ENCODE assay signal across 8 mouse cellular contexts in the genomic region with DNA sequence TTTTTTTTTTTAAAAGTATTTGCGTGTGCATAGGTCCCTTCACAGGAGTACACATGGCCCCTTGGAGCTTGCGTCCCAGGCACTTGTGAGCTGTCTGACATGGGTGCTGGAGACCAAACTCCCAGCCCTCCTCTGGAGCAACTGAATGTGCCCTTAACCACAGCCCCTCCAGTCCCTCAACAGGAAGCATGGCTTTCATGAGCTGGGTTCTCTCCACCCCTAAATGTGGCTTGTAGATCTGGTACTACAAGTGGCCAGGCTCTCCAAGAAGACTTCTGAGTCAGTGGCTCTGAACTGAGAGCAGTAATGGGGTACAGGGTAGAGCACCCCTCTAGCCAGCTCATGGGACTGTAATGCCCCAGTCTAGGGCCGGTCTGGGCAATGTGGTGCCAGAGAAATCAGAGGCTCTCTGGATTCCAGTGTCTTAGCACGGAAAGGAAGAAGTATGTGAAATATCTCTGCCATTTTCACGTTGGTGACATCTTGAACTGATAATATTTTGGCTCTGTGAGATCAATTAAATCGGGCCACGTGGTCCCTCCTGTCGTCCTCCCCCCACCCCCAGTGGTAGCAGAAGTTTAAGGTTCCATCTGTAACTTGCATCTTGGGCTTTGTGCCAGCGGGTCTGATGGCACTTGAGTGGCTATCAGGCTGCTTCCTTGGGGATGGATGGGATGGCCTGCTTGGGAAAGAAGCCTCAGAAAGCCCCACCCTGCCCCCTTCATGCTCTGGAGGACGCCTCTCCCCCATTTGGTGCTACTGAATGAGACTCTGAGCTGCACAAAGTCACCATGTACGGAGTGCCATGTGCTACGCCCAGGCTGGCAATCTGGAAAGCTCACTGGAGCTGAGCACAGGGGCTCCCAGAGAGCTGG.
DNase-seq lines count a peak whose midpoint lies in the region; ATAC-seq and TF ChIP-seq lines count a peak whose summit lies in the region.

No protein-coding gene starts in this region.

- no peak overlapping the region for H3K4me3 ChIP-seq in lung, embryonic 15.5 days
- no peak overlapping the region for H3K4me3 ChIP-seq in lung, adult 2 months (replicated peaks; ENCODE audit: extremely low read depth, low read depth, low read length)
- no peak overlapping the region for H3K4me3 ChIP-seq in embryonic facial prominence, embryonic 15.5 days (replicated peaks)
- no peak overlapping the region for H3K4me3 ChIP-seq in intestine, postnatal 0 days (ENCODE audit: low read depth, low read length)

- no peak for ATAC-seq in lung, embryonic 15.5 days (ENCODE audit: borderline replicate concordance, extremely low read depth, low FRiP score, low TSS enrichment)
- ATAC-seq in embryonic facial prominence, embryonic 15.5 days (ENCODE audit: insufficient number of reproducible peaks, low FRiP score, low TSS enrichment, low read depth): no peak
- ATAC-seq in intestine, postnatal 0 days: no peak
- ATAC-seq in frontal cortex, adult (ENCODE audit: low TSS enrichment): no peak
- ATAC-seq in megakaryocyte progenitor cell, adult 5-6 weeks (replicated peaks; ENCODE audit: poor library complexity): no peak

- 49% methylated on average over 12 of the region's 12 CpGs for WGBS in lung, embryonic 15.5 days
- 70% methylated on average over 12 of the region's 12 CpGs for WGBS in lung, adult 2 months
- WGBS in embryonic facial prominence, embryonic 15.5 days: 34% methylated on average over 12 of the region's 12 CpGs
- WGBS in intestine, postnatal 0 days: 60% methylated on average over 12 of the region's 12 CpGs

- H3K9ac ChIP-seq in lung, embryonic 15.5 days: no peak overlapping the region
- no peak overlapping the region for H3K9ac ChIP-seq in embryonic facial prominence, embryonic 15.5 days
- H3K9ac ChIP-seq in intestine, postnatal 0 days (ENCODE audit: low read depth, low read length): no peak overlapping the region

- TF ChIP-seq CTCF in lung, adult 2 months (IDR thresholded peaks at IDR 0.05; ENCODE audit: insufficient read depth, low read length): no peak
- no peak for TF ChIP-seq CTCF in intestine, postnatal 0 days (IDR thresholded peaks at IDR 0.05; ENCODE audit: low read depth)

- no peak for DNase-seq in lung, adult 2 months
- peak; percentile 42 for DNase-seq in naive thymus-derived CD4-positive, alpha-beta T cell, adult 2 months (ENCODE audit: low read depth)
- no peak for DNase-seq in right cerebral cortex, adult 18-20 months

- H3K4me1 ChIP-seq in lung, embryonic 15.5 days: peaks cover 89% of the 10 kb centered on the region
- peaks cover 29% of the 10 kb centered on the region for H3K4me1 ChIP-seq in lung, adult 2 months (ENCODE audit: control insufficient read depth, insufficient read depth, low read length)
- H3K4me1 ChIP-seq in embryonic facial prominence, embryonic 15.5 days: peaks cover 90% of the 10 kb centered on the region
- H3K4me1 ChIP-seq in intestine, postnatal 0 days (replicated peaks; ENCODE audit: control insufficient read depth, insufficient read depth, low read length): peaks cover 19% of the 10 kb centered on the region; the same call in 1 of the 2 replicates

- peak overlapping the region; percentile 93 for H3K27ac ChIP-seq in lung, embryonic 15.5 days
- H3K27ac ChIP-seq in embryonic facial prominence, embryonic 15.5 days (replicated peaks): peak overlapping the region; percentile 86
- H3K27ac ChIP-seq in intestine, postnatal 0 days (ENCODE audit: low read depth, low read length): peak overlapping the region; percentile 95; the same call in 1 of the 2 replicates

- H3K9me3 ChIP-seq in lung, embryonic 15.5 days: no peaks in the 10 kb centered on the region
- no peaks in the 10 kb centered on the region for H3K9me3 ChIP-seq in embryonic facial prominence, embryonic 15.5 days (replicated peaks)
- no peaks in the 10 kb centered on the region for H3K9me3 ChIP-seq in intestine, postnatal 0 days (ENCODE audit: control insufficient read depth)

- TF ChIP-seq POLR2A in lung, adult 2 months (IDR thresholded peaks at IDR 0.05; ENCODE audit: borderline replicate concordance, extremely low read depth, low read depth, low read length): no peak

- H3K27me3 ChIP-seq in lung, embryonic 15.5 days: no peaks in the 10 kb centered on the region
- no peaks in the 10 kb centered on the region for H3K27me3 ChIP-seq in embryonic facial prominence, embryonic 15.5 days
- H3K27me3 ChIP-seq in intestine, postnatal 0 days (replicated peaks; ENCODE audit: control insufficient read depth, insufficient read depth, low read length): no peaks in the 10 kb centered on the region

- H3K4me2 ChIP-seq in lung, embryonic 15.5 days: peak overlapping the region; percentile 89; the same call in 1 of the 2 replicates
- no peak overlapping the region for H3K4me2 ChIP-seq in embryonic facial prominence, embryonic 15.5 days (replicated peaks)
- 0 out of 2 replicates have a peak overlapping the region, but pooled peaks have one; percentile 18 for H3K4me2 ChIP-seq in intestine, postnatal 0 days (replicated peaks; ENCODE audit: low read depth)

- H3K36me3 ChIP-seq in lung, embryonic 15.5 days: no peaks in the 10 kb centered on the region
- H3K36me3 ChIP-seq in embryonic facial prominence, embryonic 15.5 days: no peaks in the 10 kb centered on the region
- no peaks in the 10 kb centered on the region for H3K36me3 ChIP-seq in intestine, postnatal 0 days (ENCODE audit: control insufficient read depth, insufficient read depth)
